Mouse (Mus musculus) megakaryocyte, embryonic 14.5 days (primary cell): ENCODE results near the gene Itga7. TPM values are rescaled to one million over a fixed set of nuclear protein-coding genes. Genes with fewer than 3 reads are reported as not detected.

Experiments
- H3K27me3 ChIP-seq: replicated peaks from 2 replicates; pipeline ENCODE3; 2012; ENCODE audit warnings: inconsistent platforms
- H3K36me3 ChIP-seq: replicated peaks from 2 replicates; pipeline ENCODE3; 2012; ENCODE audit warnings: low read length, inconsistent platforms, mixed read lengths
- H3K4me1 ChIP-seq: 2 replicates; pipeline ENCODE4 v1.6.1; 2012; ENCODE audit warnings: inconsistent platforms
- H3K4me3 ChIP-seq: replicated peaks from 2 replicates; pipeline ENCODE3; 2012; ENCODE audit warnings: moderate library complexity, mild to moderate bottlenecking, inconsistent platforms
- H3K9me3 ChIP-seq: 2 replicates; pipeline ENCODE4 v1.6.1; 2012; ENCODE audit warnings: inconsistent platforms
- FLI1 ChIP-seq: IDR thresholded peaks from 2 replicates; pipeline ENCODE4 v1.6.1; 2012; ENCODE audit warnings: low read length, inconsistent platforms, mixed read lengths
- GATA1 ChIP-seq: IDR thresholded peaks from 3 replicates; pipeline ENCODE4 v1.6.1; 2012; ENCODE audit warnings: mixed read lengths, low read length, inconsistent platforms, borderline replicate concordance
- polyA plus RNA-seq: library from polyadenylated mRNA; stranded (reverse); fragments of >175 nt; gene quantifications from 2 replicates; pipeline ENCODE4 v1.2.3, GENCODE M21; 2012; ENCODE audit warnings: low replicate concordance; ENCODE audit not compliant: insufficient read depth

The Itga7 gene
- polyA plus RNA-seq, 1 experiment: 1.1 TPM

GRCm38 (mm10) chr10:128933976-128934721 lies 531 bp downstream of the Itga7 start:
- H3K4me3 ChIP-seq: peak overlapping the region; percentile 80

DNA sequence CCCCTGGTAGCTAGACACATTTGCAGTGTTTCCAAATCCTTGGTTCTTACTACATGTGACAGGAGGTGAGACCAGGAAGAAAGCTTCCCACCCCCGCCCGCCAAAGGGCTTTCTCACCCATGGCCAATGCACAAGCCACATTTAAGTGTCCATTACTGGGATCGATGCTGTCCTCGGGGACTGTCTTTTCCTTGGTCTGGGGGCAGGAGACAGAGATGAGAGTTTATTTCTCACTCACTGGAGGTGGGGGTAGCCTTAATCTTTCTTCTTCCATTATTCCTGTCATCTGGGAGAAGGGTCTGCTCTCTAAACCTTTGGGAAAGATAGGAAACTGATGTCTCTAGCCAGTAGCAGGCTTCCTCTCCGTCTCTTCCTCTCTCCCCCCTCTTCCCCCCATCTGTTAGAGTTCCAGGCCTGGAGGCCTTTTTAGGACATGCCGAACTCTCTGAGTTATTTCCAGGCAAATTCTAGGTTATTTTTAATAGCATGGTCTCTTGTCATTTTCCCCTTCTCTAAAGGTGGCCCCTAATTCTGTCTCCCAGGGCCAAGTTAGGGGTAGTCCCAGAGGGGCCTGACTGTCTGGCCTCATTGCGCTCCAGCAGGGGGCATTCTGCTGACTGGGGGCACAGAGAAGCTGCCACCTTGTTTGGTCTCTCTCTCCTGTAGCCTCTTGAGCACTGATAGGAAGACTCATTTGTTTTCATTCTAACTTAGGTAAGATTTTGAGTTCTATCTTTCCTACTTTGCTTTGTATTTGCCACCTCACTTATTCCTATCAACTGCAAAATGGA lies 1.6 kb downstream of the Itga7 start:
- Histone ChIP-seq H3K27me3 (peaks cover 68% of the 10 kb centered on the region), H3K36me3 (no peaks in the 10 kb centered on the region), H3K9me3 (no peaks in the 10 kb centered on the region), H3K4me3 (no peak overlapping the region), H3K4me1 (peaks cover 66% of the 10 kb centered on the region)
- TF ChIP-seq FLI1 (no peak), GATA1 (no peak)

More at GRCm38 (mm10) chr10:128933976-128934721, 531 bp downstream of the Itga7 start:
- no peaks in the 10 kb centered on the region for H3K36me3 ChIP-seq
- H3K9me3 ChIP-seq: no peaks in the 10 kb centered on the region
- peaks cover 73% of the 10 kb centered on the region for H3K27me3 ChIP-seq
- peaks cover 68% of the 10 kb centered on the region for H3K4me1 ChIP-seq
- no peak for TF ChIP-seq FLI1
- TF ChIP-seq GATA1: no peak

- Histone ChIP-seq H3K9me3 (no peaks in the 10 kb centered on the region), H3K4me3 (no peak overlapping the region), H3K36me3 (no peaks in the 10 kb centered on the region), H3K27me3 (peaks cover 75% of the 10 kb centered on the region), H3K4me1 (peaks cover 69% of the 10 kb centered on the region)
- TF ChIP-seq FLI1 (no peak), GATA1 (no peak)
These were observed 2.3 kb downstream of the Itga7 start for GRCm38 (mm10) chr10:128935826-128936440.

GRCm38 (mm10) chr10:128937756-128938390 lies 4.3 kb downstream of the Itga7 start:
- Histone ChIP-seq H3K4me3 (no peak overlapping the region), H3K9me3 (no peaks in the 10 kb centered on the region), H3K27me3 (peaks cover 77% of the 10 kb centered on the region), H3K36me3 (no peaks in the 10 kb centered on the region), H3K4me1 (peaks cover 62% of the 10 kb centered on the region)
- TF ChIP-seq GATA1 (no peak), FLI1 (no peak)

DNA sequence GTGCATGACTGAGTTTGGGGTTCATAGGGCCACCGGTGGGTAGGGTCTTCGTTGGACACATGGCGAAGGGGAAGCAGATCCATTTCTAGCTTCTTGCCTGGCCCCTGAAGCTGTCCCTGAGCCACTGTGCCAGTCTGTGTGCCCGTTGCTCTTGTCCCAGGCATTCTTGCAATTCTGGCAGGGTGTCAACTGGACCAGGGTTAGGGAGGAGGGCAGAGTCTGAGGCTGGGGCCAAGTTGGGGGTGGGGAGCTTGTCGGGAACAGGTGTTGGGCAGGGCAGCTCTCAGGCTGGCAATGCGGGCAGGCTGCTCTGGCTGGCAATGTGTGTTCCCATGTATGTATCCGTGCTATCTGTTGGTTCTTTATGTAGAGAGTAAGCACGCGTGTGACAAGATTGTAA lies 4.8 kb downstream of the Itga7 start:
- Histone ChIP-seq H3K36me3 (no peaks in the 10 kb centered on the region), H3K27me3 (peaks cover 77% of the 10 kb centered on the region), H3K4me3 (no peak overlapping the region), H3K9me3 (no peaks in the 10 kb centered on the region), H3K4me1 (peaks cover 56% of the 10 kb centered on the region)
- TF ChIP-seq GATA1 (no peak), FLI1 (no peak)

GRCm38 (mm10) chr10:128938974-128939373 lies 5.4 kb downstream of the Itga7 start:
- TF ChIP-seq FLI1 (no peak), GATA1 (no peak)
- peaks cover 51% of the 10 kb centered on the region for H3K4me1 ChIP-seq
- H3K27me3 ChIP-seq: peaks cover 77% of the 10 kb centered on the region
- no peaks in the 10 kb centered on the region for H3K9me3 ChIP-seq
- no peaks in the 10 kb centered on the region for H3K36me3 ChIP-seq
- peak overlapping the region; percentile 9 for H3K4me3 ChIP-seq

DNA sequence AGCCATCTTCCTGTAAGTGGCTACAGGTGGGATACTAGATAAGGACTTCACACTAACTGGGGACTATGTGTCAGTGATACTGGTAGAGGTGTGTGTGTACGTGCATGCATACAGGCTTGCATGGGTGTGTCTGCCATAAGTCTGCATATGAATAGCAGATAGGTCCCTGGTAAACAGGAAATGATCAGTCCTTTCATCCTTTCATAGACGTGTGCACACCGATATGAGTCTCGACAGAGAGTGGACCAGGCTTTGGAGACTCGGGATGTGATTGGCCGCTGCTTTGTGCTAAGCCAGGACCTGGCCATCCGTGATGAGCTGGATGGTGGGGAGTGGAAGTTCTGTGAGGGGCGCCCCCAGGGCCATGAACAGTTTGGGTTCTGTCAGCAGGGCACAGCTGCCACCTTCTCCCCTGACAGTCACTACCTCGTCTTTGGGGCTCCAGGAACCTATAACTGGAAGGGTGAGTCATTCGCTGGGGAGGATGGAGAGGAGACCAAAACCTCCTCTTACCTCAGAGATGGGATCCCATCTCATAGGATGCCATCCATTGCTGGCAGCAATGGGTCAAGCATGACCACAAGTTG lies 7.0 kb downstream of the Itga7 start:
- Histone ChIP-seq H3K36me3 (no peaks in the 10 kb centered on the region), H3K9me3 (no peaks in the 10 kb centered on the region), H3K4me3 (no peak overlapping the region), H3K27me3 (peaks cover 70% of the 10 kb centered on the region), H3K4me1 (peaks cover 38% of the 10 kb centered on the region)
- TF ChIP-seq FLI1 (no peak), GATA1 (no peak)

GRCm38 (mm10) chr10:128945675-128946074 lies 12.1 kb downstream of the Itga7 start:
- H3K4me3 ChIP-seq: peak overlapping the region; percentile 23
- H3K36me3 ChIP-seq: no peaks in the 10 kb centered on the region
- H3K27me3 ChIP-seq: peaks cover 64% of the 10 kb centered on the region
- no peak for TF ChIP-seq FLI1
- TF ChIP-seq GATA1: no peak
- H3K4me1 ChIP-seq: peaks cover 30% of the 10 kb centered on the region
- no peaks in the 10 kb centered on the region; the same call in 1 of the 2 replicates for H3K9me3 ChIP-seq

GRCm38 (mm10) chr10:128947496-128947895 lies 13.9 kb downstream of the Itga7 start:
- TF ChIP-seq FLI1 (no peak), GATA1 (no peak)
- H3K4me1 ChIP-seq: peaks cover 24% of the 10 kb centered on the region
- no peaks in the 10 kb centered on the region for H3K36me3 ChIP-seq
- H3K9me3 ChIP-seq: no peaks in the 10 kb centered on the region; the same call in 1 of the 2 replicates
- no peak overlapping the region for H3K4me3 ChIP-seq
- H3K27me3 ChIP-seq: peaks cover 53% of the 10 kb centered on the region
